Mouse (Mus musculus) hindbrain, embryonic 14.5 days (tissue): ENCODE data around the gene Mettl7b. TPM values are rescaled to one million over a fixed set of nuclear protein-coding genes. Genes with fewer than 3 reads are reported as not detected.

ENCODE experiments used
- ATAC-seq: fragments of 200-750 bp; cut with Nextera tagmentation; 2 replicates; pipeline ENCODE4 v1.8.0; 2017; ENCODE audit warnings: moderate number of reproducible peaks, mild to moderate bottlenecking, moderate TSS enrichment, moderate library complexity; ENCODE audit not compliant: low FRiP score
- DNase-seq: peaks from one replicate; pipeline ENCODE4 v3.0.0-alpha.2; 2015; ENCODE audit warnings: low spot score
- H3K27ac ChIP-seq: fragments of 300-500 bp; sonication (generic); 2 replicates; pipeline ENCODE4 v1.5.1; 2014; ENCODE audit warnings: mild to moderate bottlenecking, moderate library complexity
- H3K27me3 ChIP-seq: fragments of 300-500 bp; sonication (generic); 2 replicates; pipeline ENCODE4 v1.6.1; 2014; ENCODE audit warnings: mild to moderate bottlenecking, low read length, mixed read lengths; ENCODE audit not compliant: control insufficient read depth, insufficient read depth
- H3K36me3 ChIP-seq: fragments of 300-500 bp; sonication (generic); replicated peaks from 2 replicates; pipeline ENCODE4 v1.6.1; 2014; ENCODE audit not compliant: control insufficient read depth, insufficient read depth
- H3K4me1 ChIP-seq: fragments of 300-500 bp; sonication (generic); replicated peaks from 2 replicates; pipeline ENCODE4 v1.6.1; 2014; ENCODE audit warnings: antibody characterized with exemption, low read length, mixed read lengths; ENCODE audit not compliant: control insufficient read depth, insufficient read depth
- H3K4me2 ChIP-seq: fragments of 300-500 bp; sonication (generic); replicated peaks from 2 replicates; pipeline ENCODE4 v1.6.1; 2014; ENCODE audit warnings: mild to moderate bottlenecking, moderate library complexity
- H3K4me3 ChIP-seq: fragments of 300-500 bp; sonication (generic); replicated peaks from 2 replicates; pipeline ENCODE4 v1.5.1; 2014; ENCODE audit warnings: mild to moderate bottlenecking, low read length
- H3K9ac ChIP-seq: fragments of 300-500 bp; sonication (generic); 2 replicates; pipeline ENCODE4 v1.6.1; 2014
- H3K9me3 ChIP-seq: fragments of 300-500 bp; sonication (generic); 2 replicates; pipeline ENCODE4 v1.6.1; 2016; ENCODE audit warnings: low read length; ENCODE audit not compliant: control insufficient read depth
- WGBS: fragments of 180-500 bp; shearing (Covaris S2); extraction: QIAGEN DNeasy Blood & Tissue Kit; methylation state at CpG from one replicate; pipeline ENCODE4 v1.1.7; 2014; 5-methylcytosine and 5-hydroxymethylcytosine counted together
- polyA plus RNA-seq: library from polyadenylated mRNA; unstranded; fragments of >200 nt; fragmentation: Nextera tagmentation; extraction: Ambion mirVana; gene quantifications from 2 replicates; pipeline ENCODE4 v1.2.1, GENCODE M21; 2014

Mettl7b gene
- polyA plus RNA-seq, 1 experiment from 2014 or later: not detected

DNA sequence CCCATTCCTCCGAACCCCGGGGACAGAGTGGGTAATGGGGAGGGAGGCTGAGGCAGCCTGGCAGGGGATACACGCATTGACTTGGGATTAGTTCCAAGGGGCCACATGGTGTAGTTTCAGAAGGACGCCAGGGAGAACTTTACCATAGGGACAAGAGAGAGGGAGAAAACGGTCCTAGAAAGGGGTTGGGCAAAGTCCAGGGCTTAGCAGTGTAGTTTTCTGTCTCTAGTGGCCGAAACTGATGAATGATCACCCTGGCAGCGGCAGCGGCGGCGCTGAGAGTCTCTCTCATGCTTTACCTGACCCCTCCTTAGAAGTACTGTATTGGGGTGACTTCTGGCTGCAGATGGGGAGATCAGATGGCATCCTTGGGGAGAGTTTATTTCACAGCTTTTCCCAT lies 2.4 kb downstream of the Mettl7b start:
- no peaks in the 10 kb centered on the region for H3K27me3 ChIP-seq
- DNase-seq: no peak
- no peak for ATAC-seq
- H3K36me3 ChIP-seq: no peaks in the 10 kb centered on the region
- no peak overlapping the region for H3K27ac ChIP-seq
- no peak overlapping the region for H3K9ac ChIP-seq
- H3K4me3 ChIP-seq: no peak overlapping the region
- H3K4me2 ChIP-seq: no peak overlapping the region
- no peaks in the 10 kb centered on the region for H3K9me3 ChIP-seq
- WGBS: 80% methylated on average over 10 of the region's 10 CpGs
- no peaks in the 10 kb centered on the region for H3K4me1 ChIP-seq

DNA sequence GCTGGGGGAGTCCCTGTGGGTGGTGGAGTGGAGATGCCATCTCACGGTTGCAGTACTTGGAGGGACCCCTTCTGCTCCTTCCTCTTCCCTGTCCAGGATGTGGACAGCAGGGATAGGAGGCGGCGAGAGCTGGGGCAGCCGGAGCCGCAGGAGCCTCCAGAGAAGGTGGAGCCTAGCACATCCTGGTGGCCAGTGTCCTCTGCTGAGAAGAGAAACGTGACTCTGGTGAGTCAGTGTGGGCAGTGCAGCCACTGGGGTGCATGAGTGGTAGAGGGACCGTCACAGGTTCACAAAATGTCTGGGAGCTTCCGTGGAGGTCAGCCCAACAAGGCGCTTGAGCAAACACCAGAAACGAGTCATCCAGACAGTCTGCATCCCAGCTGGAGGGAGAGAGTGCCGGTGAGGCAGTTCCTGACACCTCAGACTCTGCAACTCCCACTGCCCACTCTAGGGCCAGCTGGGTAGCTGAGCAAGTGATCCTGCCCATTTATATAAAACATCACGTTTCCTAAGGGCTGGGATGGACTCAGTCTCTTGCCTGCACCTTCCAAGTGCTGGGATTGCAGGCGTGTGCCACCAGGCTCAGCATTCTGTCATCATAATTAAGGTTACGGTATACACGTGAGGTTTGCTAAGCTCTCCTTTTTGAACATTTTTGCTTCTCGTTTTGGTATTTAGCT lies 10.4 kb downstream of the Mettl7b start:
- Histone ChIP-seq H3K9me3 (no peaks in the 10 kb centered on the region), H3K4me1 (no peaks in the 10 kb centered on the region), H3K9ac (no peak overlapping the region), H3K4me3 (no peak overlapping the region), H3K27me3 (no peaks in the 10 kb centered on the region), H3K27ac (no peak overlapping the region), H3K4me2 (no peak overlapping the region), H3K36me3 (no peaks in the 10 kb centered on the region)
- WGBS: 71% methylated on average over 15 of the region's 16 CpGs
- ATAC-seq (no peak), DNase-seq (no peak)

DNA sequence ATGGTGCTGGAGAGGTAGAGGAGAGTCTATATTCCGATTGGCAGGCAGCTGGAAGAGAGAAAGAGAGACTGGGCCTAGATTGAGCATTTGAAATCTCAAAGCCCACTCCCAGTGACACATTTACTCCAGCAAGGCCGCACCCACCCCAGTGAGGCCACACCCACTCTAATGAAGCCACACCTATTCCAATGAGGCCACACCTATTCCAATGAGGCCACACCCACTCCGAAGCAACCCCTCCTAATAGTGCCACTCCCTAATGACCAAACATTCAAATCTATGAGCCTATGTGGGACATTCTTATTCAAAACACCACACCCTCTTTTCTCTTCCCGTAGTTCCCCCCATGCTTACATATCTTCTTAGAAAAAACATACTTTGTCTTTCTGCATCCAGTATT lies 13.3 kb downstream of the Mettl7b start:
- Histone ChIP-seq H3K4me3 (no peak overlapping the region), H3K4me2 (no peak overlapping the region), H3K4me1 (no peaks in the 10 kb centered on the region), H3K27ac (no peak overlapping the region), H3K36me3 (no peaks in the 10 kb centered on the region), H3K9ac (no peak overlapping the region), H3K27me3 (no peaks in the 10 kb centered on the region), H3K9me3 (no peaks in the 10 kb centered on the region)
- no peak for DNase-seq
- WGBS: 88% methylated on average over 4 of the region's 4 CpGs
- ATAC-seq: no peak

DNA sequence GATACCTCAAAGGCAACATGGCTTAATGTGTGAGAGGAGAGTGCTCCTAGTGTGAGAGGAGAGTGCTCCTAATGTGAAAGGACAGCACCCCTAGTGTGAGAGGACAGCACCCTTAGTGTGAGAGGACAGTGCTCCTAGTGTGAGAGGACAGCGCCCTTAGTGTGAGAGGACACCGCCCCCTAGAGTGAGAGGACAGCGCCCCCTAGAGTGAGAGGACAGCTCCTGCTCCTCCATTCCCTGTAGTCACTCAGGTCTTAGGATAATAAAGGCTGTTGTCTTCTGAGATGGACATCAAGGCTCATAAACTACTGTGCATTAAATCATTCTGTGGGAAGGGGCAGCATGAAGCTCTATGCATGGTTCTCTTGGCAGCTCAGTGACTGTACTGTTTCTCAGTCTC lies 15.1 kb downstream of the Mettl7b start:
- Histone ChIP-seq H3K27me3 (no peaks in the 10 kb centered on the region), H3K9ac (no peak overlapping the region), H3K4me1 (no peaks in the 10 kb centered on the region), H3K36me3 (no peaks in the 10 kb centered on the region), H3K4me3 (no peak overlapping the region), H3K4me2 (no peak overlapping the region), H3K9me3 (no peaks in the 10 kb centered on the region), H3K27ac (no peak overlapping the region)
- WGBS: 15% methylated on average over 3 of the region's 3 CpGs
- no peak for ATAC-seq
- no peak for DNase-seq

DNA sequence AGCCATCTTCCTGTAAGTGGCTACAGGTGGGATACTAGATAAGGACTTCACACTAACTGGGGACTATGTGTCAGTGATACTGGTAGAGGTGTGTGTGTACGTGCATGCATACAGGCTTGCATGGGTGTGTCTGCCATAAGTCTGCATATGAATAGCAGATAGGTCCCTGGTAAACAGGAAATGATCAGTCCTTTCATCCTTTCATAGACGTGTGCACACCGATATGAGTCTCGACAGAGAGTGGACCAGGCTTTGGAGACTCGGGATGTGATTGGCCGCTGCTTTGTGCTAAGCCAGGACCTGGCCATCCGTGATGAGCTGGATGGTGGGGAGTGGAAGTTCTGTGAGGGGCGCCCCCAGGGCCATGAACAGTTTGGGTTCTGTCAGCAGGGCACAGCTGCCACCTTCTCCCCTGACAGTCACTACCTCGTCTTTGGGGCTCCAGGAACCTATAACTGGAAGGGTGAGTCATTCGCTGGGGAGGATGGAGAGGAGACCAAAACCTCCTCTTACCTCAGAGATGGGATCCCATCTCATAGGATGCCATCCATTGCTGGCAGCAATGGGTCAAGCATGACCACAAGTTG lies 20.2 kb downstream of the Mettl7b start:
- DNase-seq (no peak), ATAC-seq (no peak)
- no peak overlapping the region for H3K9ac ChIP-seq
- no peak overlapping the region for H3K27ac ChIP-seq
- H3K4me3 ChIP-seq: no peak overlapping the region
- peaks cover 6% of the 10 kb centered on the region for H3K27me3 ChIP-seq
- no peaks in the 10 kb centered on the region for H3K9me3 ChIP-seq
- H3K4me2 ChIP-seq: no peak overlapping the region
- H3K36me3 ChIP-seq: no peaks in the 10 kb centered on the region
- WGBS: 87% methylated on average over 10 of the region's 10 CpGs
- H3K4me1 ChIP-seq: no peaks in the 10 kb centered on the region

DNA sequence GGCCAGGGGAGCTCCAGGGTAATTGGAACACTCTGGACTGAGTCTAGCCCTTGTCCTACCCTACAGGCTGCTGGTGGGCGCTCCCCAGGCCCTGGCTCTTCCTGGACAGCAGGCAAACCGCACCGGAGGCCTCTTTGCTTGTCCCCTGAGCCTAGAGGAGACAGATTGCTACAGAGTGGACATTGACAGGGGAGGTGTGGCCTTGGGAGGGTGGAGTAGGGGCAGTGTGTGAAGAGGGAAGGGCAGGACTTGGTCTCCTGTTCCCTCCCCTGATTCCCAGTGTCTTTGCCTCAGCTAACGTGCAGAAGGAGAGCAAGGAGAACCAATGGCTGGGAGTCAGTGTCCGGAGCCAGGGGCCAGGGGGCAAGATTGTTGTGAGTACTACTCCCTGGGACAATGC lies 21.8 kb downstream of the Mettl7b start:
- 48% methylated on average over 5 of the region's 5 CpGs for WGBS
- no peak for DNase-seq

DNA sequence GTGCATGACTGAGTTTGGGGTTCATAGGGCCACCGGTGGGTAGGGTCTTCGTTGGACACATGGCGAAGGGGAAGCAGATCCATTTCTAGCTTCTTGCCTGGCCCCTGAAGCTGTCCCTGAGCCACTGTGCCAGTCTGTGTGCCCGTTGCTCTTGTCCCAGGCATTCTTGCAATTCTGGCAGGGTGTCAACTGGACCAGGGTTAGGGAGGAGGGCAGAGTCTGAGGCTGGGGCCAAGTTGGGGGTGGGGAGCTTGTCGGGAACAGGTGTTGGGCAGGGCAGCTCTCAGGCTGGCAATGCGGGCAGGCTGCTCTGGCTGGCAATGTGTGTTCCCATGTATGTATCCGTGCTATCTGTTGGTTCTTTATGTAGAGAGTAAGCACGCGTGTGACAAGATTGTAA lies 22.3 kb downstream of the Mettl7b start:
- WGBS: 81% methylated on average over 9 of the region's 9 CpGs
- H3K4me3 ChIP-seq: no peak overlapping the region
- H3K27ac ChIP-seq: no peak overlapping the region
- DNase-seq (no peak), ATAC-seq (0 out of 2 replicates have a peak, but pooled peaks have one; percentile 5)
- H3K9me3 ChIP-seq: no peaks in the 10 kb centered on the region
- H3K4me2 ChIP-seq: no peak overlapping the region
- peaks cover 8% of the 10 kb centered on the region for H3K4me1 ChIP-seq
- H3K36me3 ChIP-seq: no peaks in the 10 kb centered on the region
- peaks cover 27% of the 10 kb centered on the region for H3K27me3 ChIP-seq
- no peak overlapping the region for H3K9ac ChIP-seq

More for the DNA sequence above, 21.8 kb downstream of the Mettl7b start:
- no peak overlapping the region for H3K27ac ChIP-seq
- peaks cover 7% of the 10 kb centered on the region for H3K4me1 ChIP-seq
- no peak overlapping the region for H3K9ac ChIP-seq
- no peak overlapping the region for H3K4me2 ChIP-seq
- no peak overlapping the region for H3K4me3 ChIP-seq
- no peaks in the 10 kb centered on the region for H3K9me3 ChIP-seq
- no peaks in the 10 kb centered on the region for H3K36me3 ChIP-seq
- H3K27me3 ChIP-seq: peaks cover 22% of the 10 kb centered on the region
- no peak for ATAC-seq

DNA sequence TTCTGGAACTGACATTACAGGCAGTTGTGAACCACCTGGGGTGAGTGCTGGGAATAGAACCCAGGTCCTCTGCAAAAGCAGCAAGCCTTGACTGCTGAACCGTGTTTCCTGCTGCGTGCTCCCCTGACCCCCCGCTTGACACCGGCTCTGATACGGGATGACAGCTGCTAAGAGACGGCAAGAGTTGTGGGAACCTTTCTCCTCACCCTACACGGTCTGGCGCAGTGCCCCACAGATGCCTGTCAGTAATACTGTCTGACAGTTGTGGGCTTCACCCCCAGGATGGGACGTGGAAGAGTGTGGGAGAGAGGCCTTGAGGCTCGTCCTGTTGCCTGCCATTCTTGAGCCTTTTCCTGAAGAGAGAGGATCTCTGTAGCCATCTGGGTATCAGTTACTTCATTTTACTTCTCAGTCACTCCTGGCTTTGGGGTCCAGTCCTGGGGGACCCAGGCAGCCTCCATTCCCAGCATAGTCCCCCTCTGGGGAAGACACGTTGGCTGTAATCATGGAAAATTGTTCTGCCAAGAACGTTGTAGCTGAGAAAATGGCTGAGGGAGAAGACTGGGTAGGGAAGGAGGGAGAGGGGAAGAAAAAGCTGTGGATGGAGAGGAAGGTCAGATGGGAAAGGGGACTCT lies 22.9 kb downstream of the Mettl7b start:
- H3K4me3 ChIP-seq: no peak overlapping the region
- WGBS: 67% methylated on average over 12 of the region's 12 CpGs
- H3K4me1 ChIP-seq: peaks cover 8% of the 10 kb centered on the region
- no peak overlapping the region for H3K27ac ChIP-seq
- H3K4me2 ChIP-seq: no peak overlapping the region
- H3K27me3 ChIP-seq: peaks cover 33% of the 10 kb centered on the region
- no peak for DNase-seq
- no peak overlapping the region for H3K9ac ChIP-seq
- no peak for ATAC-seq
- no peaks in the 10 kb centered on the region for H3K9me3 ChIP-seq
- H3K36me3 ChIP-seq: no peaks in the 10 kb centered on the region

DNA sequence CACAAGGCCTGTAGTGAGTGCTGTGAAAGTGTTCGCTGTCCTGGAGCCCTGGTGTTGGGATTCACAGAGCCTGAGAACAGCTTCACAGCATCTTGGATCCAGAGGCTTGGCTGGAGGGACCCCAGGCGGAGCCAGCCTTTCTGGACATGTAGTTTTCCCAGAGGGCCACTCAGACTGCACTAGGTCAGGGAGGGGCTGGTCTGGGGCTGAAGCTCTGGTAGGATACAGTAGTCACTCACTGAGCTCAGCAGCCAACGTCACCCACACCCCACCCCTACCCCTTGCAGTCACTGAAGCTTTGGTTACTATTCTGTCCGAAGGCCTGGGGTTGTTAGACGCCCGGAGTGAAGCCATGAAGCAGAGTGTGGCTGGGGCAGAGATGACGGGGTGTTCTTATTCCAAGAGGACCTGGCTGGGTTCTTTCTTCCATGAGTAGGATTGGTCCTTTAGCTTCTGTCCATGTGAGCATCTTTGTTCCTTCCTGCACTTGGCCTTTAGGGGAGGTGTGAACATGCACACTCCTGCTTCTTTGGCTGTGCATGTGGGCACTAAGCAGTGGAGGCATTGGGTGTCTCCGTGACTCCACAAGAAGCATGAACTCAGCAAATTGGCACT lies 24.9 kb downstream of the Mettl7b start:
- Histone ChIP-seq H3K27me3 (peaks cover 52% of the 10 kb centered on the region), H3K36me3 (no peaks in the 10 kb centered on the region), H3K9me3 (no peaks in the 10 kb centered on the region), H3K4me3 (no peak overlapping the region), H3K9ac (no peak overlapping the region), H3K27ac (no peak overlapping the region), H3K4me1 (peaks cover 8% of the 10 kb centered on the region), H3K4me2 (no peak overlapping the region; the same call in 1 of the 2 replicates)
- 76% methylated on average over 8 of the region's 8 CpGs for WGBS
- no peak for DNase-seq
- ATAC-seq: no peak
